Mouse (Mus musculus) spleen, postnatal 0 days (tissue): ENCODE data around the gene Ralgps2. TPM values are rescaled to one million over a fixed set of nuclear protein-coding genes. Genes with fewer than 3 reads are reported as not detected.

Source experiments
- polyA plus RNA-seq: library from polyadenylated mRNA; unstranded; fragments of >200 nt; fragmentation: Nextera tagmentation; extraction: Ambion mirVana; gene quantifications from 2 replicates; pipeline ENCODE4 v1.2.1, GENCODE M21; 2015

Ralgps2 gene
- polyA plus RNA-seq: 32.7 and 42.7 TPM in 2 replicates

DNA sequence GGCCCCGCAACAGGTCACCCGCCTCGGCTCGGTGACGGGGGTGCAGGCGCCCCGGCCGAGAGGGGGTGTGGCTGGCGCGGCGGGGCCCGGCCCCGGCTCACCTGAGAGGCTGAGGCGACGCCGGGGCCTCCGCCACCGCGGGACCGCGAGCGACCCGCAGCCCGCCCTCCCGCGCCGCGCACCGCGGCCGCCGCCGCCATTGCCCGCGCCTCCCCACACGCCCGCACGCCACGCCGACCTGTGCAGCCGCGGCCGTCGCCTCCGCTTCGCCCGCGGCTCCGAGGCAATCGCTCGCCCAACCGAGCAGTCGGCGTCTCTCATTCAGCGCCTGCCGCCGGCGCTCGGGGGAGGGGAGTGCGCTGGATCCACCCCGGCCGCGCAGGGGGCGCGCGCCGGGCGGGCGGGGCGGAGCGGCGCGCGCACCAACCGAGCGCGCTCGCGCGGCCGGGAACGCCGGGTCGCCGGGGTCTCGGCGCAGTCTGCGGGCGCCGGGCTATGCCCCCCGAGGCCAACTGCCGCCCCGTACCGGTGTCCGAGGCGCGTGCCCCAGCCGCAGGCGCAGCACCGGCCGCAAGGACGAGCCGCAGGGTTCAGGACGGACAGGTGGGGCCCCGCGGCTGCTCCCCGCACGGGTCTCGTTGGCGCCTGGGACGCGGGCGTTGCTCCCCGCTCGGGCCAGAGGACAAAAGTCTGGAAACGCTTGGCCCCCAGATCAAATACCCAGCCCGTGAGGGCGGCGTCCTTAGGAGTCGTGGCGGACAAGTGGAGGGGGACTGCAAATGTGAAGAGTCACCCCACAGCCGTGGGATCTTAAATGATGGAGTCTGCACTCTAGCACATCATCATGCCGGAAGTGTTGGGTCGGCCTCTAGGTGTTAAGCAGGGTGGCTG, at the start of gene Ralgps2:
Gene Ralgps2, minus strand, starts transcription at position 376 of the 891 bp plus-strand sequence.

GRCm38 (mm10) chr1:156838177-156838576, 101.2 kb downstream of the Ralgps2 start, which contains the start of gene Angptl1:
Gene Angptl1, plus strand, starts transcription at chr1:156838562.

Other genes starting within 250 kb of the Ralgps2 start
- gene Fam20b, start 220.5 kb downstream of the Ralgps2 start, polyA plus RNA-seq: 10.2 and 11.1 TPM in 2 replicates
- 0.69 and 0.90 TPM in 2 replicates for gene Angptl1, start 101.1 kb downstream of the Ralgps2 start, polyA plus RNA-seq
- gene Tex35, start 169.1 kb upstream of the Ralgps2 start, polyA plus RNA-seq: not detected in 2 replicates